Mouse (Mus musculus): Measurements from ENCODE around the gene Aff4. TPM values are rescaled to one million over a fixed set of nuclear protein-coding genes. Genes with fewer than 3 reads are reported as not detected.
A peak's percentile ranks its signal among the peaks of the same experiment; 100 is the strongest.
"Not testable (repeated sequence)": the region's sequence is repeated elsewhere in the genome, so short reads cannot be mapped to it uniquely, and the experiment has no call there.

Gene Aff4
- polyA plus RNA-seq, 1 experiment, result 38.6 TPM

DNA sequence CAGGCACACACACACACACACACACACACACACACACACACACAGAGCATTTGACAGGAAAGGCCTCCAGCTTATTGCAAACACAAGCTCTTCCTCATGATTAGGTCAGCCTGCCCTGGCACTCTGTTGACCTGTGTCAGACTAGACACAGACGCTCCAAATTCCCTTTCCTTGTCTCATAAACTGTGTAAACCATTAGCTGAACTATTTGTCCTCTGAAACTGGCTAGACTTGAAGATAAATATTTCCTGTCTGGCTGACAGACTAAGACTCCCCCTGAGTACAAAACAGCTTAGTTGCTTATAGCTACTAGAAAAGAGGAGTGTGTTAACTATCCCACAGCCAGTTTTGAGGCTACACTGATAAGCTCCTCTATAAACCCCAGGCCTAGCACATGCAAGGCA, 35.9 kb upstream of the Aff4 start:
- Histone ChIP-seq H3K4me3 (ENCODE audit: insufficient read depth, low read length) (no peak overlapping the region), H3K4me1 (ENCODE audit: control insufficient read depth, insufficient read depth, low read length) (no peaks in the 10 kb centered on the region), H3K27ac (ENCODE audit: insufficient read depth, low read length) (no peak overlapping the region)
- TF ChIP-seq CTCF (IDR thresholded peaks at IDR 0.05; ENCODE audit: extremely low read depth, insufficient read depth, low read length) (no peak), POLR2A (IDR thresholded peaks at IDR 0.05; ENCODE audit: extremely low read depth, insufficient read depth, low read length) (no peak)

DNA sequence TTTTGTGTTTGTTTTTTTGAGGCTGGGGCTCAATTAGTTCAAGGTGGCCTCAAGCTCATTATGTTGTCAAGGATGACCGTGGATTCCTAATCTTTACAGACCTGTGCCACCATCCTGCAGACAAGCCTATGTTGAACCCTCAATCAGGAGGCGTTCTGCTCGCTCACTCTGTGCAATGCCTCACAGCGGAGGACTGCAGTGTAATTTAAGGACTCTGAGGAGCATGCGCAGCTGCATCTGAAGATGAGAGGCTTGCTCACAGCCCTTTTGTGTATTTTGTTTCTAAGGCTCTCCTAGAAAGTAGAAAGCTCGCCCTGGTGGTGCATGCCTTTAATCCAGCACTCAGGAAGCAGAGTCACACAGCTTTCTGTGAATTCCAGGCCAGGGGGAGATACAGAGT, 33.6 kb upstream of the Aff4 start:
- Histone ChIP-seq H3K27ac (ENCODE audit: insufficient read depth, low read length) (no peak overlapping the region), H3K4me1 (ENCODE audit: control insufficient read depth, insufficient read depth, low read length) (no peaks in the 10 kb centered on the region), H3K4me3 (ENCODE audit: insufficient read depth, low read length) (no peak overlapping the region)
- no peak for TF ChIP-seq CTCF (IDR thresholded peaks at IDR 0.05; ENCODE audit: extremely low read depth, insufficient read depth, low read length)
- peak; percentile 64 for TF ChIP-seq POLR2A (IDR thresholded peaks at IDR 0.05; ENCODE audit: extremely low read depth, insufficient read depth, low read length)

DNA sequence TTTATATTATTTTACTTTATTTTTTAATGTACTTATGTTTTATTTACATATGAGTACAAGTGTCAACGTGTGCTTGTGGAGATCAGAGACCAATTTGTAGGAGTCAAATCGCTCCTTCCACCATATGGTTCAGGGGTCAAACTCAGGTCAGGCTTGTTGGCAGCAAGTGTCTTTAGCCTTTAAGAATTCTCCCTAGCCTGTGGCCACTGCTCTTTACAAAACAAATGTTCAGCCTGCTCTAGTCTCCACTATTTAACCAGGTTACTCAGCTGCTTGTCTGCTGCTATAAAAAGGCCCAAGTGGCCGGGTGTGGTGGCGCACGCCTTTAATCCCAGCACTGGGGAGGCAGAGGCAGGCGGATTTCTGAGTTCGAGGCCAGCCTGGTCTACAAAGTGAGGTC, 32.6 kb upstream of the Aff4 start:
- Histone ChIP-seq H3K4me1 (ENCODE audit: control insufficient read depth, insufficient read depth, low read length) (no peaks in the 10 kb centered on the region), H3K27ac (ENCODE audit: insufficient read depth, low read length) (no peak overlapping the region), H3K4me3 (ENCODE audit: insufficient read depth, low read length) (no peak overlapping the region)
- no peak for TF ChIP-seq POLR2A (IDR thresholded peaks at IDR 0.05; ENCODE audit: extremely low read depth, insufficient read depth, low read length)
- TF ChIP-seq CTCF (IDR thresholded peaks at IDR 0.05; ENCODE audit: extremely low read depth, insufficient read depth, low read length), result no peak

DNA sequence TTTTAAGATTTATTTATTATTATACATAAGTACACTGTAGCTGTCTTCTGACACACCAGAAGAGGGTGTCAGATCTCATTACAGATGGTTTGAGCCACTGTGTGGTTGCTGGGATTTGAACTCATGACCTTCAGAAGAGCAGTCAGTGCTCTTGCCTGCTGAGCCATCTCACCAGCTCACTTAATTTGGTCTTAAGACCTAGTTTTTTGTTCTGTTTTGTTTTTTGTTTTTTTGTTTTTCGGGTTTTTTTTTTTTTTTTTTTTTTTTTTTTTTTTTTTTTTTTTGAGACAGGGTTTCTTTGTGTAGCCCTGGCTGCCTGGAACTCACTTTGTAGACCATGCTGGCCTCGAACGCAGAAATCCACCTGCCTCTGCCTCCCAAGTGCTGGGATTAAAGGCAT, 32.1 kb upstream of the Aff4 start:
- H3K4me1 ChIP-seq (ENCODE audit: control insufficient read depth, insufficient read depth, low read length); H3K4me3 ChIP-seq (ENCODE audit: insufficient read depth, low read length); H3K27ac ChIP-seq (ENCODE audit: insufficient read depth, low read length): not testable (repeated sequence)

DNA sequence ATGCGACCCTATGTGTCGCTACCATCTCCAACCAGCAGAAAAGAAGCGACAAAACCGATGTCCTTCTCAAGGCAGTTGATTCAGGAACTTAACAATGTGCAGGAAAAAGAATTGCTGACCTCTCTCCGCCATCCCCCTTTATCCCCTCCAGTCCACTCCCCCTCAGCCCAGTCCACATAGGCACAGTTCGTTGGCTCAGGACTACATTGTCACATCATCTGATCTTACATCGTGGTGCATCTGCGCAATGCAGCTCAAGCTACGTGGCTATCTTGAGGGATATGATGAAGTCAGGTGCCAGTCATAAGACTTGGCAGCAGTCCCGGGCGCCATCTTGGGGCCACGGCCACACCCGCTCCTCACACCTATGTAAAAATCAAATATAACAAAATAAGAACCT, 30.8 kb upstream of the Aff4 start:
- H3K4me3 ChIP-seq (ENCODE audit: insufficient read depth, low read length); H3K4me1 ChIP-seq (ENCODE audit: control insufficient read depth, insufficient read depth, low read length); H3K27ac ChIP-seq (ENCODE audit: insufficient read depth, low read length): not testable (repeated sequence)

DNA sequence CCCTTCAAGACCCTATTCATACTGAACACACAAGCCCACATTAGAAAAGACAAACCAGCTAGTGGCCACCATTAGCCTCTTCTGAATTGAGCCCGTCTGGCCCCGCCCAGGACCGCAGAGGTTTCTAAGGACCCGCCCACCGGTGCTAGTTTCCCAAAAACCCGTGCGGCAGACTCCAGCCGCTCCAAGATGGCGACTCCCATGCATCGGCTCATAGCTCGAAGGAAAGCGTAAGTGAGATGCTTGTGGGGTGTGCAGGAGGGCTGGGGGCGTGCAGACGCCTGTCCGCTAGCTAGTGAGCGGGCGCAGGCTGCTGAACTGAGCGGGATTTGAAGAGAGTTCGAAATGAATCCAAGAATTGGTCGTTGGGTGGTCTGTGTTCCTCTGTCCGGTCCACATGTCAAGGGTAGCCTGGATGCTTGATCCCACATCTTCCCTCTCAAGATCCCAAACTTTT, 26.1 kb upstream of the Aff4 start, which contains the start of gene Zcchc10:
Gene Zcchc10, plus strand, starts transcription at position 168 of the 457 bp plus-strand sequence.
- H3K27ac ChIP-seq (ENCODE audit: insufficient read depth, low read length), result 0 out of 2 replicates have a peak within 1 kb of the TSS, but pooled peaks have one; percentile 32
- peak within 1 kb of the TSS; percentile 95 for H3K4me3 ChIP-seq (ENCODE audit: insufficient read depth, low read length)
- no peaks in the 10 kb centered on the region for H3K4me1 ChIP-seq (ENCODE audit: control insufficient read depth, insufficient read depth, low read length)
- TF ChIP-seq CTCF (IDR thresholded peaks at IDR 0.05; ENCODE audit: extremely low read depth, insufficient read depth, low read length), result no peak
- TF ChIP-seq POLR2A (IDR thresholded peaks at IDR 0.05; ENCODE audit: extremely low read depth, insufficient read depth, low read length), result peak; percentile 80

DNA sequence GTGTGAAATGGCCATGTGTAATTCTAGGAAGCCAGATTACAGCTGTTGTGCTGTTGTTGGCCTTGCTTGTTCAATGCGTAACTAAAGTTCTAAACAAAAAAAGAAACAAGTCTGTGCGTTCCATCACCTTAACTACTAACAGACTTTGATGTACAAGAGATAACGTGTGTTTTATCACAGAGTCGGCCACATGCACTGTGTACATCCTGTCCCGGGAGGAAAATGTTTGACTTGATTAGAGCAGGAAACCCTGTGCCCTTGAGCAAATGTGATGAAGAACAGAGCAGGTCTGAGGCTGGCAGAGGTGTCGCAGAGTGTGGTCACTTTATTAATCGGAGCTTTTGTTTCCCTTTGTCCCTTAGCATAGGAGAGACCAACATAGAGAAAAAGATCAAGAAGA, 20.3 kb upstream of the Aff4 start:
- Histone ChIP-seq H3K4me3 (ENCODE audit: insufficient read depth, low read length) (no peak overlapping the region), H3K27ac (ENCODE audit: insufficient read depth, low read length) (no peak overlapping the region), H3K4me1 (ENCODE audit: control insufficient read depth, insufficient read depth, low read length) (no peaks in the 10 kb centered on the region)
- TF ChIP-seq POLR2A (IDR thresholded peaks at IDR 0.05; ENCODE audit: extremely low read depth, insufficient read depth, low read length), result no peak

DNA sequence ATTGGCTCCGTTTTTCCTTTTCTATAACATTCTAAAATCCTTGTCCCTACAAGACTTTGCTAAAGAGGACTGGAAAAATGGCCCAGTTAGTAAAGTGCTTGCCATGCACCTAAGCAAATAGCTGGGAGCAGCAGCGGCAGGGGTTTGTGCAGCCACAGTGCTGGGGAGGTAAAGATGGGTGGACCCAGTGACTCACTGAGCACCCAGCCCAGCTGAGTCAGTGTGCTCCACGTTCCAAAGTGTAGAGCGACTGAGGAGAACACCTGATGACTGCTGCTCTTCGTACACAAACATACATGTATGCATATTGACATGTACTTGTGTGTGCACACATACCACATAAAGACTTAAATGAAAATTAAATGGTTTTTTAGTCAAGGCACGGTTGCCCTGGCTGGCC, 19.5 kb upstream of the Aff4 start:
- TF ChIP-seq CTCF (IDR thresholded peaks at IDR 0.05; ENCODE audit: extremely low read depth, insufficient read depth, low read length), result no peak
- TF ChIP-seq POLR2A (IDR thresholded peaks at IDR 0.05; ENCODE audit: extremely low read depth, insufficient read depth, low read length), result no peak
- H3K4me3 ChIP-seq (ENCODE audit: insufficient read depth, low read length), result no peak overlapping the region
- H3K4me1 ChIP-seq (ENCODE audit: control insufficient read depth, insufficient read depth, low read length), result no peaks in the 10 kb centered on the region
- no peak overlapping the region for H3K27ac ChIP-seq (ENCODE audit: insufficient read depth, low read length)

DNA sequence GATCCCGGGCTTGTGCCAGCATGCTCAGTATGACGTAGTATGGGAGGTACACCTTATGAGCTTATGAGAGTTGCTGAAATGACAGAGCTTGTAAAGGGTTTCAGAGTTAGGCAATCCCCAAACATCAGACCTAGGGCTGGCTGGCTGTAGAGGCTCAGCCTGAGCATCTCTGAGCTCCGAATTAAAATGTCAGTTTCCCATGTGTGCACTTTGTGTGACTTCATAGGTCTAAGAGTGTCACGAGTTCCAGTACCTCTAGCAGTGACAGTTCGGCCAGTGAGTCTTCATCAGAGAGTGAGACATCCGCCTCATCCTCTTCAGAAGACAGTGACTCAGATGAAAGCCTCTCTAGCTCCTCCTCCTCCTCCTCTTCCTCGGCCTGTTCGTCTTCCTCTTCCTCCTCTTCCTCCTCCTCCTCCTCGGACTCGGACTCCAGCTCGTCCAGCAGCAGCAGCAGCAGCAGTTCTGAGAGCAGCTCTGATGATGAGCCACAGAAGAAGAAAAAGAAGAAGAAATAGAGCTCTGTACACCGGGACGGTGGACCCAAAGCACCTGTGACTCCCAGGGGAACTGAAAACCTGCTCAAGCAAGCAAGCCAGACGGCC, 18.5 kb upstream of the Aff4 start:
- no peaks in the 10 kb centered on the region for H3K4me1 ChIP-seq (ENCODE audit: control insufficient read depth, insufficient read depth, low read length)
- TF ChIP-seq CTCF (IDR thresholded peaks at IDR 0.05; ENCODE audit: extremely low read depth, insufficient read depth, low read length), result no peak
- TF ChIP-seq POLR2A (IDR thresholded peaks at IDR 0.05; ENCODE audit: extremely low read depth, insufficient read depth, low read length), result no peak
- H3K4me3 ChIP-seq (ENCODE audit: insufficient read depth, low read length), result no peak overlapping the region
- H3K27ac ChIP-seq (ENCODE audit: insufficient read depth, low read length), result no peak overlapping the region

DNA sequence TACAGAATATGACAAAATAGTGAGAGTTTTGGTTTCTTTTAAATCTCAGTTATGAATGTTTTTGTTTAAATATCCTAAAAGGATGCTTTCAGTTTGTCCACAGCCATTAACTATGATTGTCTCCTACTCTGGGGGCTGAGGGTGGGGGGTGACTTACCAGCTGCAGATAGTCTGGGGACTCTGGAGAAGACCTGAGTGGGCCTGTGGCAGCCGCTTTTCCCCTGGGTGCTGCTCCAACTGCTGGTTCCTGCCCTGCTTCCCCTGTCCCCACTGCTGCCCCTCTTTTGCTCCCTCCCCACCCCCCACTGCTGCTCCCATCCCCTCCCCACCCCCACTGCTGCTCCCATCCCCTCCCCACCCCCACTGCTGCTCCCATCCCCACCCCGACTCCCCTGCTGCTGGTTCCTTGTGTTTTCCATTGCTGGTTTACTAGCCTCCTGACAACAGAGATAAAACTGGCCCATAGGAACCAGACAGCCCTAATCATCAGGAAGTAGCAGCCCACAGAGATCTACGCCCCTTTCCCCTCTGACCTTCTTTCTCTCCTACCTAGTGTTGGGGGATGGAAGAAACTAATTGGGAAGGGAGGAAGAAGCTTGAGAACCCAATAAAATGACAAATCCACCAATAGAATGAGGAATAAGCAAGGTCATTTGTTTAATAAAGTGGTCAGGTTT, 15.0 kb upstream of the Aff4 start:
- H3K4me1 ChIP-seq (ENCODE audit: control insufficient read depth, insufficient read depth, low read length), result no peaks in the 10 kb centered on the region
- no peak overlapping the region for H3K27ac ChIP-seq (ENCODE audit: insufficient read depth, low read length)
- H3K4me3 ChIP-seq (ENCODE audit: insufficient read depth, low read length), result no peak overlapping the region
- TF ChIP-seq POLR2A (IDR thresholded peaks at IDR 0.05; ENCODE audit: extremely low read depth, insufficient read depth, low read length) (no peak), CTCF (IDR thresholded peaks at IDR 0.05; ENCODE audit: extremely low read depth, insufficient read depth, low read length) (no peak)
